Mouse (Mus musculus) kidney, embryonic 14.5 days (tissue): ENCODE data around the gene Zfp423. TPM values are rescaled to one million over a fixed set of nuclear protein-coding genes. Genes with fewer than 3 reads are reported as not detected.

Source experiments
- ATAC-seq: fragments of 200-750 bp; cut with Nextera tagmentation; 2 replicates; pipeline ENCODE4 v1.8.0; 2017; ENCODE audit warnings: moderate number of reproducible peaks, mild to moderate bottlenecking, moderate TSS enrichment, moderate library complexity; ENCODE audit not compliant: low FRiP score, low TSS enrichment
- H3K27ac ChIP-seq: fragments of 300-500 bp; sonication (generic); 2 replicates; pipeline ENCODE4 v1.5.1; 2014; ENCODE audit warnings: low read depth, mild to moderate bottlenecking, low read length, moderate library complexity, mixed read lengths
- H3K27me3 ChIP-seq: fragments of 300-500 bp; sonication (generic); 2 replicates; pipeline ENCODE4 v1.6.1; 2014; ENCODE audit warnings: mild to moderate bottlenecking, low read length; ENCODE audit not compliant: control insufficient read depth, insufficient read depth
- H3K36me3 ChIP-seq: fragments of 300-500 bp; sonication (generic); 2 replicates; pipeline ENCODE4 v1.6.1; 2014; ENCODE audit warnings: low read length, mixed read lengths; ENCODE audit not compliant: control insufficient read depth, insufficient read depth
- H3K4me1 ChIP-seq: fragments of 300-500 bp; sonication (generic); 2 replicates; pipeline ENCODE4 v1.6.1; 2014; ENCODE audit warnings: low read length, mixed read lengths; ENCODE audit not compliant: control insufficient read depth, insufficient read depth
- H3K4me2 ChIP-seq: fragments of 300-500 bp; sonication (generic); replicated peaks from 2 replicates; pipeline ENCODE4 v1.6.1; 2014; ENCODE audit warnings: low read depth, mild to moderate bottlenecking, low read length
- H3K4me3 ChIP-seq: fragments of 300-500 bp; sonication (generic); 2 replicates; pipeline ENCODE4 v1.5.1; 2014; ENCODE audit warnings: mild to moderate bottlenecking, low read length
- H3K9ac ChIP-seq: fragments of 300-500 bp; sonication (generic); 2 replicates; pipeline ENCODE4 v1.6.1; 2014; ENCODE audit warnings: low read depth, mild to moderate bottlenecking, low read length, moderate library complexity
- H3K9me3 ChIP-seq: fragments of 300-500 bp; sonication (generic); 2 replicates; pipeline ENCODE4 v1.6.1; 2016; ENCODE audit warnings: low read length; ENCODE audit not compliant: control insufficient read depth
- WGBS: fragments of 180-500 bp; shearing (Covaris S2); extraction: QIAGEN DNeasy Blood & Tissue Kit; methylation state at CpG from one replicate; pipeline ENCODE4 v1.1.7; 2014; 5-methylcytosine and 5-hydroxymethylcytosine counted together
- polyA plus RNA-seq: library from polyadenylated mRNA; unstranded; fragments of >200 nt; fragmentation: Nextera tagmentation; extraction: Ambion mirVana; gene quantifications from 2 replicates; pipeline ENCODE4 v1.2.1, GENCODE M21; 2014

Zfp423 gene
- polyA plus RNA-seq, 1 experiment from 2014 or later = 18.8 TPM

DNA sequence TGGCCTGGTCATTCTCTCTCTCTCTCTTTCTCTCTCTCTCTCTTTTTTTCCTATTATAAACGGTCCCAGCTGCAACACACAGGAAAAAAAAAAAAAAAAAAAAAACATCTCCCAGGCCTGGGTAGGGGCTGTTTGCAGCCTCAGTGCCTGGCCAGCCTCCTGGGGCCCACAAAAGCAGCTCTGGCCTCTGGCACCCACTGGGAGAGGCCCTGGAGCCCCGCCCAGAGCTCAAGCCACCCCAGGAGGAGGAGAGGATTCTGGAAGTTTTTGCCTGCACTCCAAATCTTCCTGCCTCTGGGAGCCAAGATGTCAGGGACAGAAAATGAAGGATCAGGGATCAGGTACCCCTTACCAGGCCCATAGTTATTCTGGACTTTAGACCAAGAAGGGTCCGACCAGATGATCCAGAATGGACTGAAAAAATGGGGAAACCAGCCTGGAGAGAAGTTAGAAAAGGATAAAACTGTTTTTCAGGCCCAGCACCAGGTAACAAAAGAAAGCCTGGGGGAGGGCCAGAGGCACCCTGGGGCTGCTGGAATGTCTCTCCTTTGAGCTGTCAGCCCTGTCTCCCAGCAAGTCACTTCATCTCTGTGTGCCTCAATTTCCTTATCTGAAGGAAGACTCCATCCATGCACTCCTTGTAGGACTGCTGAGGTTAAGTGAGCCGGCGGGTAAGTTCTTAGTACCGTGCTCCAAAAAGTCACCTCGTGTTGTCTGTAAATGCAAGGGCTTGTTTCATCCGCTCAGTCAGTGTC lies 8.6 kb upstream of the Zfp423 start:
- H3K4me2 ChIP-seq = no peak overlapping the region
- no peak overlapping the region for H3K4me3 ChIP-seq
- no peaks in the 10 kb centered on the region for H3K9me3 ChIP-seq
- ATAC-seq = no peak
- H3K36me3 ChIP-seq = no peaks in the 10 kb centered on the region
- H3K4me1 ChIP-seq = no peaks in the 10 kb centered on the region
- H3K9ac ChIP-seq = no peak overlapping the region
- 57% methylated on average over 8 of the region's 8 CpGs for WGBS
- no peaks in the 10 kb centered on the region for H3K27me3 ChIP-seq
- H3K27ac ChIP-seq = no peak overlapping the region

DNA sequence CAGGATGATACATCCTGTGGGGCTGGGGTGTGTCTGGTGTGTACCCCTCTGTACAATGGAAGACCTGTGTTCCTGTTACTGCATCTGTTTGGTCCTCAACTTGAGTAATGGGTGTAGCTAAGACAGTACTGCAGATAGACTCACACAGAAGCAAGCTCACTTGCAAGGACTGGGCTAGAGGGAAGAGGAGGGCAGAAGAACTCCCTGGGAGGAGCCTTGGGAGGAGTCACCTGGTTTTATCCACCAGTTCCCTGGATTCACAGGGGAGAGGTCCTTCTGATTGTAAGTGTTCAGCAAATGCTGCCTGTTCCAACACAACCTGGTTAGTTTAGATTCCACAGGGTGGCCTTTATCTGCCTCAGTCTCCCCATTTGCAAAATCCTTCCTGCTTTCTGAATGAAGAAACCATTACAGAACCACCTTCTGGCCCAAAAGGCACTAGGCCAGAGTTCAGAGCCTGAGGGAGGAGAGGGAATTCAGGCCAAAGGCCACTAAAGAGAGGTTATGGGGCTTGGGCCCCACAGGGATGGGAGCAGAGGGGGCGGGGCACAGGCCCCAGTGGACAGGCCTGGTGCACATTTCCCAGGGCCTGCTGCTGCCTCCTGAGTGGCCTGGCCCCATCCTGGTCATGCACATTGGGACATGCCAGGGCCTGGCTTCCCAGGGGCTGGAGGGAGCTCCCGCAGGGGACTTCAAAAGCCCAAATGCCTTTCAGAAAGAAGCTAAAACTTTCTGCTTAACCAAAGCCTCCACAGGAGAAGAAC lies 7.8 kb upstream of the Zfp423 start:
- WGBS = 36% methylated on average over 2 of the region's 2 CpGs
- no peak overlapping the region for H3K4me3 ChIP-seq
- no peak overlapping the region for H3K27ac ChIP-seq
- no peak for ATAC-seq
- no peaks in the 10 kb centered on the region for H3K9me3 ChIP-seq
- peaks cover 7% of the 10 kb centered on the region; the same call in 1 of the 2 replicates for H3K4me1 ChIP-seq
- H3K4me2 ChIP-seq = no peak overlapping the region
- H3K36me3 ChIP-seq = no peaks in the 10 kb centered on the region
- no peak overlapping the region for H3K9ac ChIP-seq
- H3K27me3 ChIP-seq = peaks cover 2% of the 10 kb centered on the region; the same call in 1 of the 2 replicates

DNA sequence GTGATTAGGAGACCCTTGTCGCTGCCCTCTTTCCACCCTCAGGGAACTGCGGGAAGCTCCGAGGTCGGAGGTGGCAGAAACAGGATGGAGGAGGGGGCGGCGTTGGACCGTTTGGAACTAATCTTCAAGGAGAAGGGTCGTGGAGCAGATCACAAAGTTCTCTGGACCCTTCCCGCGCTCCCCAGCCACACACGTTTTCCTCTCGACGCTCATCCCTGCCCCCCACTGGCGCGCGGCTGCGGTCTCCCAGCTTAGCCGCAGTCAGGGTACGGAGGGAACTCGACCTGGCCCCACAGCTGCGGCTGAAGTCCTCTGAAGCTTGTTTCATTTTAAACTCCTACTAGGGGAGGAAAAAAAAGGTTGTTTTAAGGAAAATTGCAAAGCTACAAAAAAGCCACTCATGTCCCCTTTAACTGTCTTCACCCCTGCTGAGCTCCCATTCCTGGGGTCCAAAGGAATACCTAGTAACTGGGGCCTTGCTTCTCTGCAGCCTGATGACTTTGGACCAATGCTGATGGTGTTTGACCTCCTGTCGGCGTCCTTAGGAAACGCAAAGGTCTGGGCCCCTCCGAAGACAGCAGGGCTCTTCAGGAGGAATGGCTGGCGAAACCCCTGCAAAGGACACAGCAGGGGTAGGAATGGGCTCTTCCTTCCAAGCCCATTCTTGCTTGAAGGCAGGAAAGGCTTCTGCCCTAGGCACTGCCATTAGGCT lies 3.3 kb upstream of the Zfp423 start:
- Histone ChIP-seq H3K36me3 (no peaks in the 10 kb centered on the region), H3K27ac (no peak overlapping the region), H3K9me3 (no peaks in the 10 kb centered on the region), H3K4me1 (peaks cover 28% of the 10 kb centered on the region), H3K27me3 (peaks cover 15% of the 10 kb centered on the region), H3K9ac (peak overlapping the region; percentile 51; the same call in 1 of the 2 replicates), H3K4me3 (peak overlapping the region; percentile 91), H3K4me2 (peak overlapping the region; percentile 96)
- 4% methylated on average over 26 of the region's 26 CpGs for WGBS
- ATAC-seq = no peak

DNA sequence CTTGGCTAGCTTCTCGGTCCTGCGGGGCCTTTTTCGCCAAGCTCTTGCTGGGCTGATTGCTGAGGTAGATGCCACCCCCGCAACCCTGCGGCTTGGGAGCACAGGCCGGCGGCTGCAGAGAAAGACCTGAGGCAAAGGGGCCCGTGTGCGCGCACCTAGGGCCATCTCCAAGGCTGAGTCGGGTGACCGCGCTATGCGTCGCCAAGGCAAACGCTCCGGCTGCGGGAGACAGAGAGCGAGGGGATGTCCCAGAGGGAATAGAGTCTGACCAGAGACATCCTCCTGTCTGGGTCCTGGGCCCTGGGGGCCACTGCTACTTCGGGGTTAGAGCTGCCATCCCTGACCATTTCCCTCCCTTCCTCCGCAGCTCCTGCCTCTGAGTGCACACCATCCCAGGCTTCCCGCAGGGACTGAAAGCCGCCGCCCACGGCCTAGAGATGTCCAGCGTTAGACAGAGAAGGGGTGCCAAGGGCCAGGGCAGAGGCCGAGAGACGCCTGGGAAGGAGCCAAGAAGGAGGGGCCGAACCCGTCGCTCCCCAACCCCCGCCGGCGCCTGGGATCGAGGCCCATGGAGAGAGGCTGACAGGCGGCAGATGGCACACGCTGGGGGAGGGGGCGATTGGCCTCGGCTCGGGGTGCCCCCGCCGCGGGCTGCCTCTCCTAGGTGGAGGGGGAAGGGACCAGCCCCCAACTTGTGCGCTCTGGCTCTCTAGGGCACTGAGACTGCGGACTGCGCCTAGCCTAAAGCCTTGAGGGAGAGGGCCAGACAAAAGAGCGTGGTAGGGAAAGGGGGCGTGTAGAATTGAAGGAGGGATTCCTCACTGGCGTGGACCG lies 2.5 kb upstream of the Zfp423 start:
- H3K4me2 ChIP-seq = peak overlapping the region; percentile 96
- H3K9ac ChIP-seq = peak overlapping the region; percentile 51; the same call in 1 of the 2 replicates
- H3K27me3 ChIP-seq = peaks cover 15% of the 10 kb centered on the region
- H3K9me3 ChIP-seq = no peaks in the 10 kb centered on the region
- under 1% methylated on average over 48 of the region's 50 CpGs for WGBS
- H3K4me3 ChIP-seq = peak overlapping the region; percentile 91
- peaks cover 35% of the 10 kb centered on the region for H3K4me1 ChIP-seq
- H3K36me3 ChIP-seq = no peaks in the 10 kb centered on the region
- no peak for ATAC-seq
- H3K27ac ChIP-seq = no peak overlapping the region

DNA sequence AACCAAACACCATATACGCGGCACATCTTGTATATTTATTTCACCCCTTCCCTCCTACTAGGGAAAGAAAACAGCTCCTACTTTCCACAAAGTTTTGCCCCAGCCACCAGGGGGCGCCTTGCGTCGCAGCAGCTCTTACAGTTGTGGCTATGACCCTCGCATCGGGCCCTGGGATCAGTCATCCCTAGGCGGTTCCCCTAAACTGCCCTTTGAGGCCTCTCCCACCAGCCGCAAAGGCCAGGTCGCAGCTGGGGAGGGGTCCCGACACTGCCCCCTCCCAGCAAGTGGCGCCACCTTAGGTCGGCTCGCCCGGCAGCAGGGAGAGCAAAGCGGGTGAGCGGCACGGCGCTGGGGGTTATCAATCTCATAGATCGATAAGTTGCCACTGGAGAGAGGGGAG lies 1.7 kb upstream of the Zfp423 start:
- H3K4me1 ChIP-seq = peaks cover 39% of the 10 kb centered on the region
- peaks cover 15% of the 10 kb centered on the region for H3K27me3 ChIP-seq
- no peak overlapping the region for H3K27ac ChIP-seq
- H3K9me3 ChIP-seq = no peaks in the 10 kb centered on the region
- no peak for ATAC-seq
- under 1% methylated on average over 20 of the region's 20 CpGs for WGBS
- peak overlapping the region; percentile 96 for H3K4me2 ChIP-seq
- peak overlapping the region; percentile 91 for H3K4me3 ChIP-seq
- no peaks in the 10 kb centered on the region for H3K36me3 ChIP-seq
- peak overlapping the region; percentile 51; the same call in 1 of the 2 replicates for H3K9ac ChIP-seq

DNA sequence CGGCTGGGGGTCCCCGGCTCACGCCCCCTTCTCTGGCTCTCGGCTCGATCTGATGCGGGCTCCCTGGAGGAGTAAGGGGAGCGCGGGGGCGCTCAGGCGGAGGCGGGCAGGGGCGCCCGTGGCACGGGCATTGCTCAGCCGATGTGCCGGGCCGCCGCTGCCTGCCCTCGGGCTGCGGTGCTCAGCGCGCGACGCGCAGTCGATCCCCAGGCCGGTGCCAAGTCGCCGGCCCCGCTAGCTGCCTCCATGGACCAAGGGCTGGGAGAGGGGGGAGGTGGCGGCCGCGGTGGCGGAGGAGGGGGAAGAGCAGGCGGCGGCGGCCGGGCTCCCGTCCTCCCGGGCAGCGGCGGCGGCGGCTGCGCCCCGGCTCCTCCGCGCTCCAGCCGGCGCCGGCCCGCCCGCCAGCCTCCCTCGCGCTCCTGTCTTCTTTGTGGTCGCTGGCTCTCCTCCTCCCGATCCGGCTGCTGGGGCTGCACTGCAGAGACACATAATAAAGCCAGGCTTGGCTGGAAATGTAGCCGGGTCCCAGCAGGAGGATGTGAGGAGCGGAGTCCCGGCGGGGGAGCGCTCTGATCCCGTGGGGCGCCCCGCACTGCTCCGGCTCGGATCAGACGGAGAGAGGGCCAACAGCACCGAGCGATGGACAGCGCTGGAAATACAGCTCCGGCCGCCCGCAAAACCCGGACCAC lies 810 bp upstream of the Zfp423 start:
- H3K27me3 ChIP-seq = peaks cover 15% of the 10 kb centered on the region
- peak overlapping the region; percentile 98 for H3K9ac ChIP-seq
- under 1% methylated on average over 68 of the region's 76 CpGs for WGBS
- H3K9me3 ChIP-seq = no peaks in the 10 kb centered on the region
- peak overlapping the region; percentile 91 for H3K4me3 ChIP-seq
- H3K27ac ChIP-seq = peak overlapping the region; percentile 99
- H3K4me2 ChIP-seq = peak overlapping the region; percentile 96
- no peaks in the 10 kb centered on the region for H3K36me3 ChIP-seq
- peak; percentile 71 for ATAC-seq
- H3K4me1 ChIP-seq = peaks cover 39% of the 10 kb centered on the region

DNA sequence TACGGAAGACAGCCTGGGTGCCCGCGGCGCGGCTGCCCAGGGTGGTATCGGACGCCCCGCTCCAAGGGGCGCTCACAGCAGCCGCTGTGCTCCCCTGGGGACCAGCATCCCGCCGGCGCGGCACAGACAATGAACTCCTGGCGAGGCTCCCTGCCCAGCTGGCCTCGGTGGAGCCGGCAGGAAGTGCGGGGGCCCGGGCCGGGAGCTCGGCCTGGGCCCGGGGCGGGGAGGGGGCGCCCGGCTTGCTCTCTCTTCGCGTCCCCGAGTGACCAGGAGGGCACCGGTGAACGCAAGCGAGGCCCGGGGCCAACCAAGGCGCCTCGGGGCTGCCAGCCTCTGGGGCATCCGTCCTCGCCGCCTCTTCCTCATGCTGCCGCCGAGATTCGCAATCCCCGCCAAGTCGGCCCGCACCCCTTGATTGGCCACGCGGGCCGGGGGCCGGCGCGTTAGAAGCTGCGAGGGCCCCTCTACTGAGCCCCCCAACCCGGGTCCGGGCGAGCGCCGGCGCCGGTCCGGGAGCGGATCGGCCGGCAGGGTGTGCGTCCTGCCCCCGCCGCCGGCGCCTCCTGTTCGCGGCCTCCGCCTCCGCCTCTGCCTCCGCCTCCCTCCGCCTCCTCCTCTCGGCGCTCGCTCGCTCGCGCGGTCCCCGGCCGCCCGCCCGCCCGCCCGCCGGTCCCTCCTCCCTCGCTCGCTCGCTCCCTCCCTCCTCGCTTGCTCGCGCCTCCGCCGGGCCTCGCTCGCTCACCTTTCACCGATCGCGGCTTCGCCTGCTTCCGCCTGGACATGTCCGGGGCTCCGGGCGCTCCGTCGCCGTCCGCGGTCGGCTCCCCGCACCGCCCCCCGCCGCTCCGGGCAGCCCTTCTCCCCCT lies 710 bp downstream of the Zfp423 start:
- Histone ChIP-seq H3K9ac (peak overlapping the region; percentile 98), H3K36me3 (no peaks in the 10 kb centered on the region), H3K27ac (peak overlapping the region; percentile 99), H3K4me1 (peaks cover 39% of the 10 kb centered on the region), H3K4me3 (peak overlapping the region; percentile 91), H3K27me3 (peaks cover 15% of the 10 kb centered on the region), H3K9me3 (no peaks in the 10 kb centered on the region), H3K4me2 (peak overlapping the region; percentile 96)
- under 1% methylated on average over 66 of the region's 115 CpGs for WGBS
- ATAC-seq = peak; percentile 50
